Mouse (Mus musculus): Measurements from ENCODE around the gene Retreg1.

DNA sequence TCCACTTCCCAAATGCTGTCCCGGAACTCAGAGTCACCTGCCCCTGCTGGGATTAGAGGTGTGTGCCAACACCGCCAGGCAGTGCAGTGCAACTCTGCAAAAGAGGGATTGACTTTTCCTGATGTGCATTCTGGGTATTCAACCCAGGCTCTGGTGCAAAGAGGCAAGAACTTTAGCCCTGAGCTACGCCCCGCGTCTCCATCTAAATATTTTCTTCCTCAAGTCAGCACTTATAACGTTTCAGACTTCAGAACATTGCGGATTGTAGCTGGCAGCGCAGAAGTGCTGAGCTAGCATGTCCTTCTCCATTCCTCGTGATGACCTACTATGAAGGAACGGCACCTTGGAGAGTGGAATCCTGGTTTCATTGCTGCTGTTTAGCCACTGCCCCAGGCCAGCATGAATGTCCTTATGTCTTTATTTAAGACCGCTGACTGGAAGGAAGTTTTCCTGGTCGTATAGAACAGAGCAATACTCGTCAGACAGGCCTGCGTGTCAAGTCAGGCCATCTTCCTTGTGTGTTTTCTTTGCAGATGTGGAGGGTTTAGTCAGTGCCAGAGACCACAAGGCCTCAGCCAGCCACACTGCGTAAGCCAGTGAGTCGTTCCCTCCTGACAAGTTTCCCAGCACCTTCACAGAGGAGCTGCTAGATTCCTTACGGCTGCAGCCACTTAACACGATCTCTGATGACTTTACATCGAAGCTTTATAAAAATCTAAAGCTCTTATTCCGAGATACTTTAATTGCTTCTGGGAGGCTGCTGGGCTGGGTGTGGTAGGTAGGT lies 34.1 kb upstream of the Retreg1 start:
- no peak for TF ChIP-seq CTCF (IDR thresholded peaks at IDR 0.05; ENCODE audit: insufficient read depth, low read depth, low read length)
- TF ChIP-seq POLR2A (IDR thresholded peaks at IDR 0.05; ENCODE audit: insufficient read depth, low read depth, low read length) = no peak

All from olfactory bulb, adult 2 months (tissue).